Mouse (Mus musculus) gastrocnemius, adult 18-20 months (tissue): Measurements from ENCODE around the gene Shroom2. TPM values are rescaled to one million over a fixed set of nuclear protein-coding genes. Genes with fewer than 3 reads are reported as not detected.

Experiments
- total RNA-seq, 2 experiments: library from RNA; stranded (reverse); gene quantifications; 2 replicates each; pipeline ENCODE4 v1.2.3; 2021

Gene Shroom2
- total RNA-seq, 2 experiments from 2014 or later, result 1.5 to 1.6 TPM

Other genes starting within 250 kb of the Shroom2 start
- not detected for gene Cldn34a, start 206.1 kb downstream of the Shroom2 start, total RNA-seq
- gene Gpr143, start 12.5 kb upstream of the Shroom2 start, total RNA-seq, result not detected
- gene Usp51, start 237.0 kb upstream of the Shroom2 start, total RNA-seq, result not detected